Mouse (Mus musculus) v-Abl transformed pro-B cells (cell line): ENCODE data around the gene Mtrex.

ENCODE experiments used
- in situ Hi-C, 2 experiments: fragments of 400-800 bp; cut with MboI; formaldehyde crosslinking; loops; one replicate each; pipeline ENCODE4 v1.15.1; 2025; ENCODE audit not compliant: unreplicated experiment in 2 of 2

Mtrex gene

GRCm38 (mm10) chr13:112871500-112872266 is 55.5 kb downstream of the Mtrex start:
- in situ Hi-C loops: loop anchor here in 1 of 2 experiments (10.0 to 25.0 kb wide), 2 partner anchors 584 to 1117 kb away; partner anchors contain the start of gene Ankrd55

GRCm38 (mm10) chr13:112870039-112870690 is 57.0 kb downstream of the Mtrex start:
- in situ Hi-C loops: loop anchor here in 1 of 2 experiments (10.0 to 25.0 kb wide), 2 partner anchors 583 to 1115 kb away; partner anchors contain the start of gene Ankrd55

GRCm38 (mm10) chr13:112867381-112867780 is 59.8 kb downstream of the Mtrex start:
- in situ Hi-C loops: loop anchor here in 1 of 2 experiments (25.0 kb wide), 1 partner anchor 580 kb away; the partner anchor contains the start of gene Ankrd55

GRCm38 (mm10) chr13:112866782-112867181 is 60.4 kb downstream of the Mtrex start:
- in situ Hi-C loops: loop anchor here in 1 of 2 experiments (25.0 kb wide), 1 partner anchor 579 kb away; the partner anchor contains the start of gene Ankrd55

- in situ Hi-C loops: loop anchor here in 1 of 2 experiments (25.0 kb wide), 1 partner anchor 576 kb away; the partner anchor contains the start of gene Ankrd55
These were observed 64.1 kb downstream of the Mtrex start for GRCm38 (mm10) chr13:112862978-112863677.

GRCm38 (mm10) chr13:112862342-112862741 is 64.9 kb downstream of the Mtrex start:
- in situ Hi-C loops: loop anchor here in 1 of 2 experiments (25.0 kb wide), 1 partner anchor 575 kb away; the partner anchor contains the start of gene Ankrd55

GRCm38 (mm10) chr13:112861825-112862306 is 65.3 kb downstream of the Mtrex start:
- in situ Hi-C loops: loop anchor here in 1 of 2 experiments (25.0 kb wide), 1 partner anchor 575 kb away; the partner anchor contains the start of gene Ankrd55

GRCm38 (mm10) chr13:112860911-112861310 is 66.3 kb downstream of the Mtrex start:
- in situ Hi-C loops: loop anchor here in 1 of 2 experiments (25.0 kb wide), 1 partner anchor 574 kb away; the partner anchor contains the start of gene Ankrd55

- in situ Hi-C loops: loop anchor here in 1 of 2 experiments (25.0 kb wide), 1 partner anchor 573 kb away; the partner anchor contains the start of gene Ankrd55
These were observed 66.8 kb downstream of the Mtrex start for GRCm38 (mm10) chr13:112860370-112860769.

GRCm38 (mm10) chr13:112859574-112860134 is 67.5 kb downstream of the Mtrex start:
- in situ Hi-C loops: loop anchor here in 1 of 2 experiments (25.0 kb wide), 1 partner anchor 572 kb away; the partner anchor contains the start of gene Ankrd55

- in situ Hi-C loops: loop anchor here in 1 of 2 experiments (25.0 kb wide), 1 partner anchor 571 kb away; the partner anchor contains the start of gene Ankrd55
These were observed 69.3 kb downstream of the Mtrex start for GRCm38 (mm10) chr13:112857921-112858320.

- in situ Hi-C loops: loop anchor here in 1 of 2 experiments (25.0 kb wide), 1 partner anchor 567 kb away; the partner anchor contains the start of gene Ankrd55
These were observed 72.8 kb downstream of the Mtrex start for GRCm38 (mm10) chr13:112854402-112854801.

- in situ Hi-C loops: loop anchor here in 1 of 2 experiments (25.0 kb wide), 1 partner anchor 567 kb away; the partner anchor contains the start of gene Ankrd55
These were observed 73.4 kb downstream of the Mtrex start for GRCm38 (mm10) chr13:112853710-112854316.

- in situ Hi-C loops: no loop called here
These were observed 81.3 kb downstream of the Mtrex start for GRCm38 (mm10) chr13:112845931-112846330.

GRCm38 (mm10) chr13:112840241-112841087 is 86.7 kb downstream of the Mtrex start:
- in situ Hi-C loops: no loop called here

- in situ Hi-C loops: no loop called here
These were observed 88.5 kb downstream of the Mtrex start for GRCm38 (mm10) chr13:112838562-112839232.

- in situ Hi-C loops: no loop called here
These were observed 89.5 kb downstream of the Mtrex start for GRCm38 (mm10) chr13:112837621-112838155.
